8 mouse cellular contexts compared by ENCODE assay signal in genomic region chr9:59723791-59724442, GRCm38 (mm10). TPM values are rescaled to one million over a fixed set of nuclear protein-coding genes. Genes with fewer than 3 reads are reported as not detected.
DNase-seq lines count a peak whose midpoint lies in the region; ATAC-seq and TF ChIP-seq lines count a peak whose summit lies in the region.

No protein-coding gene starts in this region.

- peak; percentile 14 for DNase-seq in embryo, embryonic 11.5 days (ENCODE audit: low read depth, low spot score)
- DNase-seq in embryo, embryonic 9.5 days (ENCODE audit: extremely low spot score) = no peak
- peak; percentile 39 to 42 for DNase-seq in cerebellum, adult 2 months
- DNase-seq in kidney, postnatal 10 days = peak; percentile 91
- DNase-seq in adrenal gland, postnatal 10 days = no peak

- TF ChIP-seq CTCF in cerebellum, adult 2 months (IDR thresholded peaks at IDR 0.05; ENCODE audit: borderline replicate concordance, insufficient read depth, low read depth, low read length) = no peak

- no peak for TF ChIP-seq POLR2A in cerebellum, adult 2 months (IDR thresholded peaks at IDR 0.05; ENCODE audit: borderline replicate concordance, insufficient read depth, low read length)

- no peaks in the 10 kb centered on the region; the same call in 1 of the 2 replicates for H3K4me1 ChIP-seq in cerebellum, adult 2 months (ENCODE audit: control insufficient read depth, insufficient read depth, low read length)
- peaks cover 10% of the 10 kb centered on the region for H3K4me1 ChIP-seq in heart, embryonic 11.5 days (ENCODE audit: control insufficient read depth, insufficient read depth, low read length)
- peaks cover 12% of the 10 kb centered on the region for H3K4me1 ChIP-seq in limb, embryonic 12.5 days (replicated peaks)
- peaks cover 10% of the 10 kb centered on the region for H3K4me1 ChIP-seq in stomach, embryonic 15.5 days

- H3K9ac ChIP-seq in heart, embryonic 11.5 days (ENCODE audit: low read depth, low read length) = no peak overlapping the region
- no peak overlapping the region for H3K9ac ChIP-seq in limb, embryonic 12.5 days (replicated peaks)
- H3K9ac ChIP-seq in stomach, embryonic 15.5 days = no peak overlapping the region

- peak overlapping the region; percentile 48; the same call in 1 of the 2 replicates for H3K4me2 ChIP-seq in heart, embryonic 11.5 days
- 0 out of 2 replicates have a peak overlapping the region, but pooled peaks have one; percentile 44 for H3K4me2 ChIP-seq in limb, embryonic 12.5 days
- no peak overlapping the region for H3K4me2 ChIP-seq in stomach, embryonic 15.5 days

- H3K36me3 ChIP-seq in heart, embryonic 11.5 days (ENCODE audit: control insufficient read depth, insufficient read depth, low read length) = no peaks in the 10 kb centered on the region
- no peaks in the 10 kb centered on the region for H3K36me3 ChIP-seq in limb, embryonic 12.5 days
- H3K36me3 ChIP-seq in stomach, embryonic 15.5 days = no peaks in the 10 kb centered on the region

- H3K9me3 ChIP-seq in heart, embryonic 11.5 days (replicated peaks; ENCODE audit: control insufficient read depth, low read length) = no peaks in the 10 kb centered on the region
- H3K9me3 ChIP-seq in limb, embryonic 12.5 days = no peaks in the 10 kb centered on the region
- H3K9me3 ChIP-seq in stomach, embryonic 15.5 days = no peaks in the 10 kb centered on the region

- H3K27ac ChIP-seq in cerebellum, adult 2 months (ENCODE audit: insufficient read depth, low read length) = no peak overlapping the region
- H3K27ac ChIP-seq in heart, embryonic 11.5 days (ENCODE audit: low read depth, low read length) = peak overlapping the region; percentile 2; the same call in 1 of the 2 replicates
- H3K27ac ChIP-seq in limb, embryonic 12.5 days = peak overlapping the region; percentile 75
- H3K27ac ChIP-seq in stomach, embryonic 15.5 days = 0 out of 2 replicates have a peak overlapping the region, but pooled peaks have one; percentile 7

- WGBS in cerebellum, adult 2 months = 45% methylated on average over 8 of the region's 8 CpGs
- WGBS in heart, embryonic 11.5 days (ENCODE audit: insufficient replicate concordance) = 56% methylated on average over 8 of the region's 8 CpGs
- WGBS in limb, embryonic 12.5 days = 59% methylated on average over 8 of the region's 8 CpGs
- WGBS in stomach, embryonic 15.5 days = 49% methylated on average over 8 of the region's 8 CpGs

- no peaks in the 10 kb centered on the region for H3K27me3 ChIP-seq in cerebellum, adult 2 months (ENCODE audit: control insufficient read depth, insufficient read depth, low read length)
- no peaks in the 10 kb centered on the region for H3K27me3 ChIP-seq in heart, embryonic 11.5 days (ENCODE audit: control insufficient read depth, insufficient read depth, low read length)
- H3K27me3 ChIP-seq in limb, embryonic 12.5 days = peaks cover 2% of the 10 kb centered on the region; the same call in 1 of the 2 replicates
- H3K27me3 ChIP-seq in stomach, embryonic 15.5 days (replicated peaks) = no peaks in the 10 kb centered on the region

- no peak overlapping the region for H3K4me3 ChIP-seq in cerebellum, adult 2 months (replicated peaks; ENCODE audit: insufficient read depth, low read depth, low read length)
- no peak overlapping the region for H3K4me3 ChIP-seq in heart, embryonic 11.5 days (ENCODE audit: low read depth, low read length)
- H3K4me3 ChIP-seq in limb, embryonic 12.5 days (replicated peaks) = no peak overlapping the region
- H3K4me3 ChIP-seq in stomach, embryonic 15.5 days (replicated peaks) = no peak overlapping the region

- peak; percentile 26; the same call in 1 of the 2 replicates for ATAC-seq in heart, embryonic 11.5 days (replicated peaks; ENCODE audit: insufficient number of reproducible peaks, low FRiP score, low TSS enrichment)
- ATAC-seq in limb, embryonic 12.5 days (ENCODE audit: insufficient number of reproducible peaks, insufficient read depth, low FRiP score, low TSS enrichment, low read depth) = no peak
- ATAC-seq in stomach, embryonic 15.5 days (ENCODE audit: insufficient read depth, low FRiP score, low read depth) = 0 out of 2 replicates have a peak, but pooled peaks have one; percentile 31

RNA-seq across cellular contexts. Expression of gene Senp8, which starts 26.6 kb away (rescaled TPM):
- 6.1 TPM in 2 replicates for polyA plus RNA-seq in cerebellum, adult 2 months (2012; rRNA removed)
- polyA plus RNA-seq in heart, embryonic 11.5 days (2014; fragmentation: Nextera tagmentation; extraction: Ambion mirVana) = 14.9 and 15.1 TPM in 2 replicates
- 11.0 and 14.2 TPM in 2 replicates for polyA plus RNA-seq in limb, embryonic 12.5 days (2016; fragmentation: Nextera tagmentation; extraction: Ambion mirVana)
- polyA plus RNA-seq in stomach, embryonic 15.5 days (2015; fragmentation: Nextera tagmentation; extraction: Ambion mirVana) = 10.0 and 10.5 TPM in 2 replicates
- total RNA-seq in adrenal gland, postnatal 10 days (2021) = 1 to 10 TPM; 4.3 to 9.0 TPM

RNA-seq across cellular contexts. Expression of gene Myo9a, which starts 26.8 kb away (rescaled TPM):
- 21.0 and 21.2 TPM in 2 replicates for polyA plus RNA-seq in cerebellum, adult 2 months (2012; rRNA removed)
- polyA plus RNA-seq in heart, embryonic 11.5 days (2014; fragmentation: Nextera tagmentation; extraction: Ambion mirVana) = 11.4 and 13.8 TPM in 2 replicates
- 15.6 and 16.6 TPM in 2 replicates for polyA plus RNA-seq in limb, embryonic 12.5 days (2016; fragmentation: Nextera tagmentation; extraction: Ambion mirVana)
- polyA plus RNA-seq in stomach, embryonic 15.5 days (2015; fragmentation: Nextera tagmentation; extraction: Ambion mirVana) = 14.1 and 14.7 TPM in 2 replicates
- total RNA-seq in adrenal gland, postnatal 10 days (2021) = 10 to 100 TPM; 11.4 to 19.2 TPM

RNA-seq across cellular contexts. Expression of gene Gramd2, which starts 44.0 kb away (rescaled TPM):
- 2.6 and 3.0 TPM in 2 replicates for polyA plus RNA-seq in cerebellum, adult 2 months (2012; rRNA removed)
- polyA plus RNA-seq in heart, embryonic 11.5 days (2014; fragmentation: Nextera tagmentation; extraction: Ambion mirVana) = 0.14 and 0.31 TPM in 2 replicates
- 0.24 and 0.88 TPM in 2 replicates for polyA plus RNA-seq in limb, embryonic 12.5 days (2016; fragmentation: Nextera tagmentation; extraction: Ambion mirVana)
- 1.5 TPM in 2 replicates for polyA plus RNA-seq in stomach, embryonic 15.5 days (2015; fragmentation: Nextera tagmentation; extraction: Ambion mirVana)
- total RNA-seq in adrenal gland, postnatal 10 days (2021) = under 1 TPM; 0.42 to 0.45 TPM

Comparison
In these comparisons a context has a peak if more than half of its experiments do, and no peak if none do; other contexts are left out.
1. DNase-seq: peak in embryo, embryonic 11.5 days (single experiment), cerebellum, adult 2 months (2 of 2) and kidney, postnatal 10 days (single experiment); none in embryo, embryonic 9.5 days (single experiment) and adrenal gland, postnatal 10 days (single experiment).